Mouse (Mus musculus): Measurements from ENCODE around the gene Gm20767. TPM values are rescaled to one million over a fixed set of nuclear protein-coding genes. Genes with fewer than 3 reads are reported as not detected.

Gm20767 gene
- not detected for polyA plus RNA-seq (2014; fragmentation: Illumina TruSeq; extraction: RNeasy Lipid Tissue Mini Kit (QIAGEN cat#74804); ENCODE audit: low read depth, low replicate concordance)

GRCm38 (mm10) chr13:120139946-120140345 is at the start of gene Gm20767:
Gene Gm20767 (plus strand): TSS chr13:120140246.

DNA sequence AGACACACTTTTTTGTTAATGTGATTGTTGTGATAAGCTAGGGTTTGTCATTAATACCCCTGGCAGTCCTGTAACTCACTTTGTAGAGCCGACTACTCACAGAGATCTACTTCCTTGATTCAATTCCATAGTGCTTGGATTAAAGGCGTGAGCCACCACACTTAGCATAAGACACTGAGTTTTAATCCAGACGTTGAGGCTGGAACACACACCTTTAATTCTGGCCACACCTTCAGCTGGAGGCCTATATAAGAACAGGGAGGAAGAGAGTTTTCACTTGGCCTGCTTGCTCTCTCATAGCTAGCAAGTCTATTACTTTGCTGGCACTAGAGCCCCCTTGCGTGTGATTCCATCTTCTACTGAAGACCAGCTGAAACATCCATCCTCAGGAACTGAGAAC is 32.1 kb downstream of the Gm20767 start, which contains the start of gene Gm21818:
Gene Gm21818 (plus strand): TSS at position 301 of the 400 bp plus-strand sequence.

Other genes starting within 250 kb of the Gm20767 start
- not detected for gene Tcstv1, start 245.5 kb upstream of the Gm20767 start, polyA plus RNA-seq (2014; fragmentation: Illumina TruSeq; extraction: RNeasy Lipid Tissue Mini Kit (QIAGEN cat#74804); ENCODE audit: low read depth, low replicate concordance)
- gene Gm21761, start 211.0 kb upstream of the Gm20767 start, polyA plus RNA-seq (2014; fragmentation: Illumina TruSeq; extraction: RNeasy Lipid Tissue Mini Kit (QIAGEN cat#74804); ENCODE audit: low read depth, low replicate concordance), result not detected
- gene B020031M17Rik, start 189.4 kb upstream of the Gm20767 start, polyA plus RNA-seq (2014; fragmentation: Illumina TruSeq; extraction: RNeasy Lipid Tissue Mini Kit (QIAGEN cat#74804); ENCODE audit: low read depth, low replicate concordance), result not detected
- gene Gm36079, start 113.2 kb upstream of the Gm20767 start, polyA plus RNA-seq (2014; fragmentation: Illumina TruSeq; extraction: RNeasy Lipid Tissue Mini Kit (QIAGEN cat#74804); ENCODE audit: low read depth, low replicate concordance), result not detected
- 4.7 TPM for gene Gm21188, start 88.1 kb upstream of the Gm20767 start, polyA plus RNA-seq (2014; fragmentation: Illumina TruSeq; extraction: RNeasy Lipid Tissue Mini Kit (QIAGEN cat#74804); ENCODE audit: low read depth, low replicate concordance)
- not detected for gene Gm21818, start 32.2 kb downstream of the Gm20767 start, polyA plus RNA-seq (2014; fragmentation: Illumina TruSeq; extraction: RNeasy Lipid Tissue Mini Kit (QIAGEN cat#74804); ENCODE audit: low read depth, low replicate concordance)
- not detected for gene Gm21762, start 75.7 kb downstream of the Gm20767 start, polyA plus RNA-seq (2014; fragmentation: Illumina TruSeq; extraction: RNeasy Lipid Tissue Mini Kit (QIAGEN cat#74804); ENCODE audit: low read depth, low replicate concordance)
- not detected for gene Gm21731, start 98.9 kb downstream of the Gm20767 start, polyA plus RNA-seq (2014; fragmentation: Illumina TruSeq; extraction: RNeasy Lipid Tissue Mini Kit (QIAGEN cat#74804); ENCODE audit: low read depth, low replicate concordance)
- gene AF067061, start 122.9 kb downstream of the Gm20767 start, polyA plus RNA-seq (2014; fragmentation: Illumina TruSeq; extraction: RNeasy Lipid Tissue Mini Kit (QIAGEN cat#74804); ENCODE audit: low read depth, low replicate concordance), result not detected
- gene BC147527, start 160.1 kb downstream of the Gm20767 start, polyA plus RNA-seq (2014; fragmentation: Illumina TruSeq; extraction: RNeasy Lipid Tissue Mini Kit (QIAGEN cat#74804); ENCODE audit: low read depth, low replicate concordance), result 1.2 TPM
- gene Tcstv3, start 176.6 kb downstream of the Gm20767 start, polyA plus RNA-seq (2014; fragmentation: Illumina TruSeq; extraction: RNeasy Lipid Tissue Mini Kit (QIAGEN cat#74804); ENCODE audit: low read depth, low replicate concordance), result not detected

All from adipose tissue, adult 10 weeks (tissue).